Mouse (Mus musculus): ENCODE data around the gene Wscd2.

- no peak for TF ChIP-seq CTCF (IDR thresholded peaks at IDR 0.05; ENCODE audit: insufficient read depth, low read length)
- no peak for TF ChIP-seq POLR2A (IDR thresholded peaks at IDR 0.05; ENCODE audit: borderline replicate concordance, extremely low read depth, low read depth, low read length)
Measured at GRCm38 (mm10) chr5:113580801-113581200, 90.7 kb downstream of the Wscd2 start.
